Comparison of ENCODE assay signal across 8 mouse cellular contexts in the genomic region with DNA sequence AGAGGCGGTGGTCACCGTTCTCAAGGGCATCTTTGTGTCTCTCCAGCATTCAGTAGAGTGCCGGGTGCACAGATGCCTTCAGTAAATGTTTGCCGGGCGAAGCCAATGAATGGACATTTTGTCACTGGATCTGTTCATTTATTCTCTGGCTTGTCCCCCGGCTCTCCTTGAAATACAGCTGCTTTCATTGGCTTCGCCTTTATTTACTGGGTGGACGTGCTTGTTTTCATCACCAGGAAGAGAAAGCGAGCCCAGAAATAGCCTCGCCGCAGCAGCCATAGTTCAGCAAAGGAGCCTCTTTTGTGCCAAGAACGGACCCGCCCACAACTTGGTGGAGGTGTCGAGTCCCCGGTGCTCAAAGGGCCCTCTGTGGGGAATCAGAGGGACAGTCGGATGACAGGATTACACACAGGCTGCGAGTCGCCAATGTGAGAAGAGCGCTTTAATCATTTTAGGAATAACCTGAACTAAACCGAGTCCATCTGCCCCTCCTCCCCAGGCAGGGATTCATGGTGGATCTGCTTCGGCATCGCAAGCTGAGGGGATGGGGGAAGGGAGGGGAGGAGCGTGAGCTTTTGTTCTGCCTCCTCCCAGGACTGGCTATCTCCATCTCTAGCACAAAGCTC. TPM values are rescaled to one million over a fixed set of nuclear protein-coding genes. Genes with fewer than 3 reads are reported as not detected.
A peak's percentile ranks its signal among the peaks of the same experiment; 100 is the strongest.
DNase-seq lines count a peak whose midpoint lies in the region; ATAC-seq and TF ChIP-seq lines count a peak whose summit lies in the region.

No protein-coding gene starts in this region.

- DNase-seq in ES-E14 (ENCODE audit: low read depth, low spot score): peak; percentile 69
- peak; percentile 93 to 94 for DNase-seq in cerebellum, postnatal 10 days
- DNase-seq in frontal cortex, postnatal 14 days (ENCODE audit: low spot score in 2 of 2): peak; percentile 66 to 75
- peak; percentile 87 for DNase-seq in hindbrain, embryonic 11.5 days (ENCODE audit: low spot score)
- DNase-seq in layer of hippocampus, postnatal 10 days (ENCODE audit: low spot score in 2 of 2): peak; percentile 74 to 79
- DNase-seq in lung, embryonic 14.5 days: peak; percentile 75
- DNase-seq in urinary bladder, postnatal 14 days (ENCODE audit: low spot score): peak; percentile 56

- TF ChIP-seq CTCF in lung, embryonic 14.5 days (IDR thresholded peaks at IDR 0.05; ENCODE audit: low read depth): no peak

- ATAC-seq in hindbrain, embryonic 11.5 days (ENCODE audit: low FRiP score): peak; percentile 92
- peak; percentile 79 for ATAC-seq in lung, embryonic 14.5 days (ENCODE audit: insufficient read depth)
- peak; percentile 92 for ATAC-seq in neural tube, embryonic 15.5 days (ENCODE audit: low FRiP score)

- H3K9ac ChIP-seq in ES-E14 (ENCODE audit: insufficient read depth, low read depth, low read length, poor library complexity, severe bottlenecking): peak overlapping the region; percentile 65; the same call in 1 of the 2 replicates
- H3K9ac ChIP-seq in hindbrain, embryonic 11.5 days (ENCODE audit: low read depth, low read length): peak overlapping the region; percentile 67
- peak overlapping the region; percentile 51 for H3K9ac ChIP-seq in lung, embryonic 14.5 days
- H3K9ac ChIP-seq in neural tube, embryonic 15.5 days (replicated peaks): peak overlapping the region; percentile 50

- no peaks in the 10 kb centered on the region for H3K27me3 ChIP-seq in hindbrain, embryonic 11.5 days (ENCODE audit: control insufficient read depth, insufficient read depth, low read length)
- H3K27me3 ChIP-seq in lung, embryonic 14.5 days (ENCODE audit: insufficient read depth, low read length): no peaks in the 10 kb centered on the region
- H3K27me3 ChIP-seq in neural tube, embryonic 15.5 days (replicated peaks): no peaks in the 10 kb centered on the region

- peaks cover 22 to 29% of the 10 kb centered on the region in 2 experiments for H3K4me1 ChIP-seq in ES-E14 (ENCODE audit: control insufficient read depth in 2 of 2, insufficient read depth in 2 of 2, low read length in 2 of 2, poor library complexity in 1 of 2)
- H3K4me1 ChIP-seq in hindbrain, embryonic 11.5 days (replicated peaks; ENCODE audit: control insufficient read depth, insufficient read depth, low read length): peaks cover 19% of the 10 kb centered on the region
- peaks cover 10% of the 10 kb centered on the region for H3K4me1 ChIP-seq in lung, embryonic 14.5 days (ENCODE audit: insufficient read depth)
- peaks cover 37% of the 10 kb centered on the region for H3K4me1 ChIP-seq in neural tube, embryonic 15.5 days

- in situ Hi-C loops in ES-E14 (cut with MboI; ENCODE audit: low sequenced_read_pairs in 2 of 2, unreplicated experiment in 2 of 2): no loop called here

- H3K9me3 ChIP-seq in ES-E14 (ENCODE audit: control insufficient read depth, insufficient read depth, low read depth, low read length): no peaks in the 10 kb centered on the region
- H3K9me3 ChIP-seq in hindbrain, embryonic 11.5 days (ENCODE audit: control insufficient read depth, low read length): no peaks in the 10 kb centered on the region
- no peaks in the 10 kb centered on the region for H3K9me3 ChIP-seq in lung, embryonic 14.5 days (ENCODE audit: low read depth, low read length)
- no peaks in the 10 kb centered on the region for H3K9me3 ChIP-seq in neural tube, embryonic 15.5 days (replicated peaks)

- WGBS in hindbrain, embryonic 11.5 days: 2% methylated on average over 23 of the region's 23 CpGs
- WGBS in lung, embryonic 14.5 days: 2% methylated on average over 23 of the region's 23 CpGs
- under 1% methylated on average over 23 of the region's 23 CpGs for WGBS in neural tube, embryonic 15.5 days

- H3K4me2 ChIP-seq in hindbrain, embryonic 11.5 days (replicated peaks; ENCODE audit: low read depth, low read length): peak overlapping the region; percentile 42
- peak overlapping the region; percentile 74 for H3K4me2 ChIP-seq in lung, embryonic 14.5 days
- H3K4me2 ChIP-seq in neural tube, embryonic 15.5 days: peak overlapping the region; percentile 61

- H3K4me3 ChIP-seq in ES-E14 (ENCODE audit: insufficient read depth in 1 of 2, low read depth in 1 of 2, low read length in 2 of 2, poor library complexity in 1 of 2, severe bottlenecking in 1 of 2): peak overlapping the region; percentile 53 to 74
- peak overlapping the region; percentile 26 for H3K4me3 ChIP-seq in hindbrain, embryonic 11.5 days (ENCODE audit: low read depth, low read length)
- H3K4me3 ChIP-seq in lung, embryonic 14.5 days (ENCODE audit: low read depth, low read length): peak overlapping the region; percentile 42
- H3K4me3 ChIP-seq in neural tube, embryonic 15.5 days (replicated peaks): peak overlapping the region; percentile 44

- no peaks in the 10 kb centered on the region for H3K36me3 ChIP-seq in ES-E14 (ENCODE audit: control insufficient read depth, insufficient read depth, low read length, poor library complexity, severe bottlenecking)
- H3K36me3 ChIP-seq in hindbrain, embryonic 11.5 days (ENCODE audit: control insufficient read depth, insufficient read depth, low read length): no peaks in the 10 kb centered on the region
- H3K36me3 ChIP-seq in lung, embryonic 14.5 days (ENCODE audit: insufficient read depth): no peaks in the 10 kb centered on the region
- no peaks in the 10 kb centered on the region for H3K36me3 ChIP-seq in neural tube, embryonic 15.5 days

- peak overlapping the region; percentile 52; the same call in 1 of the 2 replicates for H3K27ac ChIP-seq in ES-E14 (ENCODE audit: insufficient read depth, low read depth, low read length, poor library complexity, severe bottlenecking)
- H3K27ac ChIP-seq in hindbrain, embryonic 11.5 days (ENCODE audit: low read depth, low read length): peak overlapping the region; percentile 99
- peak overlapping the region; percentile 42 for H3K27ac ChIP-seq in lung, embryonic 14.5 days (ENCODE audit: low read depth)
- peak overlapping the region; percentile 99 for H3K27ac ChIP-seq in neural tube, embryonic 15.5 days (replicated peaks)

TF ChIP-seq in ES-E14, 5 proteins besides CTCF, POLR2A, EP300 and RAD21:
- TF ChIP-seq ZC3H11A (IDR thresholded peaks at IDR 0.05; ENCODE audit: borderline replicate concordance, low read depth, low read length) (peak; percentile 18; the same call in 1 of the 2 replicates), MAFK (IDR thresholded peaks at IDR 0.05; ENCODE audit: insufficient read depth, low read depth, low read length) (no peak)

RNA-seq across cellular contexts. Expression of a gene that starts 13.9 kb away (rescaled TPM):
- 80.1 and 99.8 TPM in 2 replicates for total RNA-seq in ES-E14 (2012; rRNA removed)
- polyA plus RNA-seq in hindbrain, embryonic 11.5 days (2014; fragmentation: Nextera tagmentation; extraction: Ambion mirVana): 92.0 and 95.8 TPM in 2 replicates
- 10 to 100 TPM; 28.9 to 34.7 TPM for total RNA-seq in layer of hippocampus, postnatal 10 days (2021)
- 73.7 and 78.0 TPM in 2 replicates for polyA plus RNA-seq in lung, embryonic 14.5 days (2014; fragmentation: Nextera tagmentation; extraction: Ambion mirVana)
- 86.8 and 96.5 TPM in 2 replicates for polyA plus RNA-seq in neural tube, embryonic 15.5 days (2015; fragmentation: Nextera tagmentation; extraction: Ambion mirVana)

RNA-seq across cellular contexts. Expression of a gene that starts 18.6 kb away (rescaled TPM):
- 122 and 139 TPM in 2 replicates for total RNA-seq in ES-E14 (2012; rRNA removed)
- polyA plus RNA-seq in hindbrain, embryonic 11.5 days (2014; fragmentation: Nextera tagmentation; extraction: Ambion mirVana): 318 and 341 TPM in 2 replicates
- total RNA-seq in layer of hippocampus, postnatal 10 days (2021): 1,000 to 10,000 TPM; 1,434 to 1,803 TPM
- polyA plus RNA-seq in lung, embryonic 14.5 days (2014; fragmentation: Nextera tagmentation; extraction: Ambion mirVana): 13.3 and 15.9 TPM in 2 replicates
- 777 and 1,015 TPM in 2 replicates for polyA plus RNA-seq in neural tube, embryonic 15.5 days (2015; fragmentation: Nextera tagmentation; extraction: Ambion mirVana)

Comparison
In these comparisons a context has a peak if more than half of its experiments do, and no peak if none do; other contexts are left out.
1. Peak in every context shown above with its lines: DNase-seq, ATAC-seq, H3K4me3 ChIP-seq and H3K27ac ChIP-seq.
2. H3K27ac ChIP-seq: peak in every context shown above with its lines; median percentile 99 in hindbrain, embryonic 11.5 days; 99 in neural tube, embryonic 15.5 days; 52 in ES-E14; 42 in lung, embryonic 14.5 days.
3. RNA of a gene that starts 18.6 kb away (polyA plus RNA-seq): 777 to 1,015 TPM in neural tube, embryonic 15.5 days and 318 to 341 TPM in hindbrain, embryonic 11.5 days; 13.3 to 15.9 TPM in lung, embryonic 14.5 days; every median in the first group is over 10 times any median in the second.